Mouse (Mus musculus): Measurements from ENCODE around the gene Ctsd.

The Ctsd gene

GRCm38 (mm10) chr7:142331281-142331680, 56.6 kb downstream of the Ctsd start:
- DNase-seq: no peak

DNA sequence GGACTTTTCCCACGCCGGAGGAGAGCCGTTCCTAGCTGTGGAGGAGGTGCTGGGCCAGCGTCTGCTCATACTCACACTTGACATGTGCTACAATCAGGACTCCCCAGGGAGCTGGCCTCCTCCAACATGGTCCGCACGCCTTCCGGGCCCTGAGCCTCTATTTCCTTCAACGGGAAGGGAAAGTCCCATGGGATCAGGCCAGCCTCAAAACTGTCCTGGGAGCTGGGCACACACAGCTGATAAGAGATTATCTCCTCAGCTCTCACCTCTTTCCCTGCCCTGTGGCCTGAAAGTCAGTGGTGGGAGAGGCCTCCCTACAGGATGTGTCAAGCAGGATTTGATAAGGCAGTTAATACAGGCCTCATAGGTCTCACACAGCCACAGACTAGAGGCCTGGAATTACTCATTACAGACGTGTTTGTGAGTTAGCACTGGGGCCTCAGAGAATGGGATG, 57.5 kb downstream of the Ctsd start:
- no peak for DNase-seq

DNA sequence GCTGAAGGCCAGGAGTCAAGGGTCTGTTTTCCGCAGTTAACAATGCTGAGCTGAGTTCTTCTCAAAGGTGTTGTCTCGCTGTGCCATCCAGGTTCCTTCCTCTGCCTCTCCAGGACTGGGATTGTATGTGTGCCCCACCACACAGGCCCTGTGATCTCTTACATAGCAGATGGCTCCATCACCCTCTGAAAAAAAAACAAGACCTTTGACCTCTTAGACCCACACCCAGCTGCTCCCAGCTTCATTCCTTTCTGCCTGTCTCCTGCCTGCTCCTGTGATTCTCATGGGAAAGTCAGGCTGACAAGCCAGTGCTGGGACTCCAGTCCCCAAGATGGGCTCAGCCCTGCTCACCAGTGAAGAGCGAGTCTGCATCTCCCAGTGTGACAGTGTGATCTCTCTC, 59.3 kb downstream of the Ctsd start:
- no peak for DNase-seq

- no peak for DNase-seq
These were observed 61.0 kb downstream of the Ctsd start for GRCm38 (mm10) chr7:142326714-142327445.
